Mouse (Mus musculus) small intestine, adult 2 months (tissue): ENCODE results near the gene Tex29.

ENCODE experiments used
- CTCF ChIP-seq: fragments of 200-500 bp; IDR thresholded peaks from 2 replicates; pipeline ENCODE4 v1.5.1; 2012; ENCODE audit warnings: low read depth, mild to moderate bottlenecking, control low read depth, inconsistent platforms, low read length, moderate library complexity, mixed read lengths; ENCODE audit not compliant: insufficient replicate concordance, insufficient read length; ENCODE audit errors: extremely low read depth
- POLR2A ChIP-seq: fragments of 200-500 bp; IDR thresholded peaks from 2 replicates; pipeline ENCODE4 v1.6.1; 2012; ENCODE audit warnings: low read depth, mild to moderate bottlenecking, control low read depth, inconsistent platforms, low read length, moderate library complexity

DNA sequence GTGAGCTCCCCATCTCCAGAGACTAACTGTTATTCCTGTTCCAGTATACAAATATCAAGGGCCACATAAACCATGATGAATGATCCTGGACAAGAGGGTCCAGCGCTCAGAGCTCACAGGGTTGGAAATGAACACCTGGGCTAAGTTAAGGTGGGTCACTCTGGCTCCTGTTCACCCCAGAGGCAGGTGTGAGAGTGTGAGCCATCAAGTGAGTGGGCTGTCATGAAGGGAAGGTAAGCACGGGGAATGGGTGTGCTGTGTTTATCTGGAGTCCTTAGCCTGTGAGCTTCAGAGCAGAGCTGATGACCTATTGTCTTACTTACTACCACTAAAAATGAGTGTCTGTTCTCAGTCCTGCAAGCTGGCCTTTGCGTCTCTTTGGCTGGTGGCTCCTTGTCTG, 44.4 kb downstream of the Tex29 start:
- no peak for TF ChIP-seq POLR2A
- no peak for TF ChIP-seq CTCF
